Mouse (Mus musculus): ENCODE data around the gene Vnn1. TPM values are rescaled to one million over a fixed set of nuclear protein-coding genes. Genes with fewer than 3 reads are reported as not detected.

Vnn1 gene
- total and polyA plus RNA-seq, 3 experiments: not detected

DNA sequence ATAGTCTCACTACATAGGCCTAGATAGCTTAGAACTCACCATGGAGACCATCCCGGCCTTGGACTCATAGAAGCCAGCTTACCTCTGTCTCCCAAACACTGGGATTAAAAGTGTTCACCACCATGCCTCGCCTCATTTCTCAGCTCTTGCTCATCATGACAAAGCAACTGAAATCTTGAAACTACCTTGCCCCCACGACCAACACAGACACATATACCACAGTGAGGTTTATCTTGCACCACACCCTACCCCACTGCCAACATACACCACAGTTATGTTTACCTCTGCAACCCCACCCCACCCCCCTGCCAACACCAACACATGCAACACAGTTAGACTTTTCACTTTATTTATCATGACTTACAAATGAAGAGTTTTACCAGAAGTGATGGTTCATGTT, 8.4 kb upstream of the Vnn1 start:
- Histone ChIP-seq H3K79me2 (replicated peaks; ENCODE audit: control insufficient read depth, extremely low read depth, insufficient read depth, poor library complexity, severe bottlenecking) (no peaks in the 10 kb centered on the region), H3K27ac (ENCODE audit: insufficient read depth, low read depth) (no peak overlapping the region), H3K9me3 (replicated peaks; ENCODE audit: low read length) (peaks cover 3% of the 10 kb centered on the region), H3K36me3 (replicated peaks in 1 of 2; ENCODE audit: control insufficient read depth in 1 of 2, insufficient read depth in 1 of 2, low read length in 1 of 2) (no peaks in the 10 kb centered on the region), H3K4me3 (replicated peaks in 1 of 3; ENCODE audit: low read depth in 2 of 3, low read length in 2 of 3, poor library complexity in 1 of 3) (no peak overlapping the region), H3K4me1 (ENCODE audit: control insufficient read depth in 1 of 2, insufficient read depth in 2 of 2) (no peaks in the 10 kb centered on the region), H3K27me3 (replicated peaks) (no peaks in the 10 kb centered on the region), H3K4me2 (ENCODE audit: insufficient read depth, low read depth, poor library complexity, severe bottlenecking) (no peak overlapping the region), H3K9ac (ENCODE audit: insufficient read depth, low read depth) (no peak overlapping the region)
- no peak for DNase-seq (ENCODE audit: extremely low read depth)
- dilution Hi-C loops (cut with MboI; ENCODE audit: extremely low pct_ligation_motif_present, extremely low pct_unique_long_range_greater_than_20kb, low sequenced_read_pairs) (no loop called here), in situ Hi-C loops (cut with MboI; ENCODE audit: low pct_ligation_motif_present, low pct_unique_long_range_greater_than_20kb, low sequenced_read_pairs) (no loop called here)
- TF ChIP-seq BHLHE40 (IDR thresholded peaks at IDR 0.05; ENCODE audit: low read depth, low read length): no peak
- TF ChIP-seq PAX5 (IDR thresholded peaks at IDR 0.05; ENCODE audit: low read length): no peak
- TF ChIP-seq USF1 (IDR thresholded peaks at IDR 0.05; ENCODE audit: low read depth, low read length): no peak
- TF ChIP-seq GABPA (IDR thresholded peaks at IDR 0.05; ENCODE audit: insufficient replicate concordance, low read depth, low read length): no peak
- no peak for TF ChIP-seq JUN (IDR thresholded peaks at IDR 0.05; ENCODE audit: insufficient read depth, low read depth, low read length)
- TF ChIP-seq POLR2AphosphoS2 (IDR thresholded peaks at IDR 0.05; ENCODE audit: low read depth, low read length): no peak
- no peak for TF ChIP-seq MAFK (IDR thresholded peaks at IDR 0.05; ENCODE audit: insufficient replicate concordance, low read length)
- no peak for TF ChIP-seq CHD1 (IDR thresholded peaks at IDR 0.05; ENCODE audit: low read depth, low read length)
- TF ChIP-seq TCF12 (IDR thresholded peaks at IDR 0.05; ENCODE audit: low read depth, low read length): no peak
- no peak for TF ChIP-seq UBTF (IDR thresholded peaks at IDR 0.05; ENCODE audit: low read depth, low read length)
- TF ChIP-seq EP300 (IDR thresholded peaks at IDR 0.05; ENCODE audit: low read length): no peak
- TF ChIP-seq NELFE (IDR thresholded peaks at IDR 0.05; ENCODE audit: low read depth, low read length): no peak
- no peak for TF ChIP-seq NRF1 (IDR thresholded peaks at IDR 0.05; ENCODE audit: low read depth, low read length)
- TF ChIP-seq RAD21 (IDR thresholded peaks at IDR 0.05; ENCODE audit: low read depth, low read length): no peak
- no peak for TF ChIP-seq MAX (IDR thresholded peaks at IDR 0.05; ENCODE audit: low read length)
- TF ChIP-seq RCOR1 (conservative IDR thresholded peaks at IDR 0.05; ENCODE audit: low read depth, low read length): no peak
- TF ChIP-seq JUND (conservative IDR thresholded peaks at IDR 0.05; ENCODE audit: low read depth, low read length): no peak
- TF ChIP-seq SMC3 (IDR thresholded peaks at IDR 0.05; ENCODE audit: low read depth, low read length): no peak
- TF ChIP-seq TBP (conservative IDR thresholded peaks at IDR 0.05; ENCODE audit: low read depth, low read length): no peak

- H3K9me3 ChIP-seq (replicated peaks; ENCODE audit: low read length): peaks cover 7% of the 10 kb centered on the region
- no peak overlapping the region for H3K4me2 ChIP-seq (ENCODE audit: insufficient read depth, low read depth, poor library complexity, severe bottlenecking)
- dilution Hi-C loops (cut with MboI; ENCODE audit: extremely low pct_ligation_motif_present, extremely low pct_unique_long_range_greater_than_20kb, low sequenced_read_pairs): no loop called here
- no peak overlapping the region for H3K27ac ChIP-seq (ENCODE audit: insufficient read depth, low read depth)
- H3K79me2 ChIP-seq (replicated peaks; ENCODE audit: control insufficient read depth, extremely low read depth, insufficient read depth, poor library complexity, severe bottlenecking): no peaks in the 10 kb centered on the region
- no peaks in the 10 kb centered on the region for H3K4me1 ChIP-seq (ENCODE audit: control insufficient read depth in 1 of 2, insufficient read depth in 2 of 2)
- in situ Hi-C loops (cut with MboI; ENCODE audit: low pct_ligation_motif_present, low pct_unique_long_range_greater_than_20kb, low sequenced_read_pairs): no loop called here
- H3K36me3 ChIP-seq (replicated peaks in 1 of 2; ENCODE audit: control insufficient read depth in 1 of 2, insufficient read depth in 1 of 2, low read length in 1 of 2): no peaks in the 10 kb centered on the region
- H3K9ac ChIP-seq (ENCODE audit: insufficient read depth, low read depth): no peak overlapping the region
- H3K27me3 ChIP-seq (replicated peaks): no peaks in the 10 kb centered on the region
- H3K4me3 ChIP-seq (replicated peaks in 1 of 3; ENCODE audit: low read depth in 2 of 3, low read length in 2 of 3, poor library complexity in 1 of 3): no peak overlapping the region
- TF ChIP-seq MEF2A (IDR thresholded peaks at IDR 0.05; ENCODE audit: borderline replicate concordance, low read depth, low read length) (no peak), CTCF (conservative IDR thresholded peaks at IDR 0.05 in 1 of 2, IDR thresholded peaks at IDR 0.05 in 1 of 2; ENCODE audit: low read depth in 2 of 2, low read length in 2 of 2) (no peak), JUND (conservative IDR thresholded peaks at IDR 0.05; ENCODE audit: low read depth, low read length) (no peak), NELFE (IDR thresholded peaks at IDR 0.05; ENCODE audit: low read depth, low read length) (no peak), CHD1 (IDR thresholded peaks at IDR 0.05; ENCODE audit: low read depth, low read length) (no peak), MXI1 (IDR thresholded peaks at IDR 0.05; ENCODE audit: low read depth, low read length) (no peak), EP300 (IDR thresholded peaks at IDR 0.05; ENCODE audit: low read length) (no peak), HCFC1 (IDR thresholded peaks at IDR 0.05; ENCODE audit: low read depth, low read length) (no peak), PAX5 (IDR thresholded peaks at IDR 0.05; ENCODE audit: low read length) (no peak), USF2 (conservative IDR thresholded peaks at IDR 0.05; ENCODE audit: low read depth, low read length) (no peak), ZMIZ1 (IDR thresholded peaks at IDR 0.05; ENCODE audit: low read depth, low read length) (no peak), NRF1 (IDR thresholded peaks at IDR 0.05; ENCODE audit: low read depth, low read length) (no peak), E2F4 (IDR thresholded peaks at IDR 0.05; ENCODE audit: insufficient replicate concordance, low read depth, low read length) (no peak), TCF12 (IDR thresholded peaks at IDR 0.05; ENCODE audit: low read depth, low read length) (no peak)
- DNase-seq (ENCODE audit: extremely low read depth): no peak
These were observed 1.5 kb upstream of the Vnn1 start for GRCm38 (mm10) chr10:23892987-23893386.

Data from CH12.LX (cell line).